Mouse (Mus musculus) spleen, adult 10 weeks (tissue): Measurements from ENCODE around the gene Htt. TPM values are rescaled to one million over a fixed set of nuclear protein-coding genes. Genes with fewer than 3 reads are reported as not detected.

Experiments used
- polyA plus RNA-seq: library from polyadenylated mRNA; stranded (reverse); fragments of 350-450 nt; fragmentation: Illumina TruSeq; extraction: RNeasy Lipid Tissue Mini Kit (QIAGEN cat#74804); gene quantifications from one replicate; pipeline ENCODE4 v1.2.3, GENCODE M21; 2015; ENCODE audit warnings: low replicate concordance; ENCODE audit not compliant: insufficient read depth

Htt gene
- polyA plus RNA-seq = 30.0 TPM

GRCm38 (mm10) chr5:34761509-34761908 lies at the start of gene Htt:
Gene Htt (plus strand): TSS chr5:34761740.

DNA sequence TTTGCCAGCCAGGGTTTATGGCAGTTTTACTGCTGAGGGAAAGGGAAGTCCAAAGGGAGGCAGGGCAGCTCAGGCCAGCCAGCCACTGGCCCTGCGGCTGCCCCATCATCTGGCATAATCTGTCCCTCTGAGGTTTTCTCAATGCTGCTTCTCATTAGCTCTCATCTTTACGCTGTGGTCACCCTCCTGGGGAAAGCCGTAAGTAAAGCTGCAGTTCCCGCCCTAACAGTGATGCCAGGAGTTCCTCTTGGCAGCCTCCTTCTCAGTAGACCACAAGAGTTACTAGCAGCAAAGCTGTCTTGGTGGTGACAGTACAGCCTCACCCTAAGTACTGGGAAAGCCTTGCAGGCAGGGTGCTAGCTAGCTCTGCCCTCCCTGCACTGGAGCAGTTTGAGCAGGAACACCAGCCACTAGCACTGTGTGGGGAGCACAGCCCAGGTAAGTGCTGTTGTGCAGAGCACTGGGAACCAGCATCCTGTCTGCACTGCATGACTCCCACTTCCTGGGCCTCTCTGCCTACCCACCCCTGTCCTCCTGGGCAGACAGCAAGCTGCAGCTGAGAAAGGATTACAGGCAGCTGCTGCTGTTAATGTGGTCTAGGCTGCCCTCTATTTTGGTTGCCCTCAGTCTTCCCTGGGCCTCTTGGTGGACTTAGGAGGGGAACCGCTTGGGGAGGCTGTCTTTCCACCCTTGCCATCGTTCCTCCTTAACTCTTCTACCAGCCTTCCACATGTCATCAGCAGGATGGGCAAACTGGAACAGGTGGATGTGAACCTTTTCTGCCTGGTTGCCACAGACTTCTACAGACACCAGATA lies 146.6 kb downstream of the Htt start, which contains the start of gene Msantd1:
TSS of gene Msantd1 (plus strand) at position 103 of the 816 bp plus-strand sequence.

GRCm38 (mm10) chr5:34948861-34949760 lies 187.6 kb downstream of the Htt start, which contains the start of gene Rgs12:
Gene Rgs12 (plus strand): TSS chr5:34949445.

Other genes with a start within 250 kb of the Htt start
- gene Tnip2, start 247.7 kb upstream of the Htt start, polyA plus RNA-seq = 32.8 TPM
- gene Sh3bp2, start 235.9 kb upstream of the Htt start, polyA plus RNA-seq = 43.5 TPM
- gene Add1, start 188.1 kb upstream of the Htt start, polyA plus RNA-seq = 185 TPM
- gene Mfsd10, start 124.5 kb upstream of the Htt start, polyA plus RNA-seq = 13.5 TPM
- gene Nop14, start 101.6 kb upstream of the Htt start, polyA plus RNA-seq = 47.6 TPM
- 7.3 TPM for gene Grk4, start 101.4 kb upstream of the Htt start, polyA plus RNA-seq
- 0.62 TPM for gene Msantd1, start 146.3 kb downstream of the Htt start, polyA plus RNA-seq
- gene Rgs12, start 187.7 kb downstream of the Htt start, polyA plus RNA-seq = 17.1 TPM